Mouse (Mus musculus) forebrain, embryonic 11.5 days (tissue): ENCODE results near the gene Tmprss6. TPM values are rescaled to one million over a fixed set of nuclear protein-coding genes. Genes with fewer than 3 reads are reported as not detected.

Experiments used
- ATAC-seq: fragments of 200-750 bp; cut with Nextera tagmentation; replicated peaks from 2 replicates; pipeline ENCODE4 v1.8.0; 2017; ENCODE audit warnings: moderate TSS enrichment; ENCODE audit not compliant: low FRiP score
- DNase-seq: peaks from one replicate; pipeline ENCODE4 v3.0.0-alpha.2; 2017; ENCODE audit warnings: low spot score
- H3K27ac ChIP-seq: fragments of 300-500 bp; sonication (generic); 2 replicates; pipeline ENCODE4 v1.5.1; 2014; ENCODE audit warnings: low read depth, low read length
- H3K27me3 ChIP-seq: fragments of 300-500 bp; sonication (generic); 2 replicates; pipeline ENCODE4 v1.6.1; 2014; ENCODE audit warnings: mild to moderate bottlenecking, low read length, mixed read lengths; ENCODE audit not compliant: control insufficient read depth, insufficient read depth
- H3K36me3 ChIP-seq: fragments of 300-500 bp; sonication (generic); 2 replicates; pipeline ENCODE4 v1.6.1; 2014; ENCODE audit warnings: mild to moderate bottlenecking, low read length, moderate library complexity, mixed read lengths; ENCODE audit not compliant: control insufficient read depth, insufficient read depth
- H3K4me1 ChIP-seq: fragments of 300-500 bp; sonication (generic); replicated peaks from 2 replicates; pipeline ENCODE4 v1.6.1; 2014; ENCODE audit warnings: low read length, mixed read lengths; ENCODE audit not compliant: control insufficient read depth, insufficient read depth
- H3K4me2 ChIP-seq: fragments of 300-500 bp; sonication (generic); 2 replicates; pipeline ENCODE4 v1.6.1; 2014; ENCODE audit warnings: low read depth, mild to moderate bottlenecking, low read length, moderate library complexity, mixed read lengths; ENCODE audit not compliant: severe bottlenecking
- H3K4me3 ChIP-seq: fragments of 300-500 bp; sonication (generic); 2 replicates; pipeline ENCODE4 v1.5.1; 2014; ENCODE audit warnings: low read depth, low read length
- H3K9ac ChIP-seq: fragments of 300-500 bp; sonication (generic); 2 replicates; pipeline ENCODE4 v1.6.1; 2014; ENCODE audit warnings: low read length
- H3K9me3 ChIP-seq: fragments of 300-500 bp; sonication (generic); 2 replicates; pipeline ENCODE4 v1.6.1; 2016; ENCODE audit warnings: low read length, mixed read lengths; ENCODE audit not compliant: control insufficient read depth
- WGBS: fragments of 180-500 bp; shearing (Covaris S2); extraction: QIAGEN DNeasy Blood & Tissue Kit; methylation state at CpG from one replicate; pipeline ENCODE4 v1.1.7; 2014; 5-methylcytosine and 5-hydroxymethylcytosine counted together
- polyA plus RNA-seq: library from polyadenylated mRNA; unstranded; fragments of >200 nt; fragmentation: Nextera tagmentation; extraction: Ambion mirVana; gene quantifications from 2 replicates; pipeline ENCODE4 v1.2.1, GENCODE M21; 2014

Tmprss6 gene
- polyA plus RNA-seq, 1 experiment from 2014 or later: 0.79 TPM

- Histone ChIP-seq H3K9ac (peak overlapping the region; percentile 65), H3K27me3 (no peaks in the 10 kb centered on the region), H3K27ac (no peak overlapping the region), H3K9me3 (no peaks in the 10 kb centered on the region), H3K4me2 (peak overlapping the region; percentile 76), H3K4me3 (peak overlapping the region; percentile 67), H3K36me3 (peaks cover 3% of the 10 kb centered on the region; the same call in 1 of the 2 replicates), H3K4me1 (peaks cover 2% of the 10 kb centered on the region; the same call in 1 of the 2 replicates)
- ATAC-seq (no peak), DNase-seq (no peak)
- 3% methylated on average over 3 of the region's 3 CpGs for WGBS
Observed at GRCm38 (mm10) chr15:78429139-78429459, 39.3 kb downstream of the Tmprss6 start.

DNA sequence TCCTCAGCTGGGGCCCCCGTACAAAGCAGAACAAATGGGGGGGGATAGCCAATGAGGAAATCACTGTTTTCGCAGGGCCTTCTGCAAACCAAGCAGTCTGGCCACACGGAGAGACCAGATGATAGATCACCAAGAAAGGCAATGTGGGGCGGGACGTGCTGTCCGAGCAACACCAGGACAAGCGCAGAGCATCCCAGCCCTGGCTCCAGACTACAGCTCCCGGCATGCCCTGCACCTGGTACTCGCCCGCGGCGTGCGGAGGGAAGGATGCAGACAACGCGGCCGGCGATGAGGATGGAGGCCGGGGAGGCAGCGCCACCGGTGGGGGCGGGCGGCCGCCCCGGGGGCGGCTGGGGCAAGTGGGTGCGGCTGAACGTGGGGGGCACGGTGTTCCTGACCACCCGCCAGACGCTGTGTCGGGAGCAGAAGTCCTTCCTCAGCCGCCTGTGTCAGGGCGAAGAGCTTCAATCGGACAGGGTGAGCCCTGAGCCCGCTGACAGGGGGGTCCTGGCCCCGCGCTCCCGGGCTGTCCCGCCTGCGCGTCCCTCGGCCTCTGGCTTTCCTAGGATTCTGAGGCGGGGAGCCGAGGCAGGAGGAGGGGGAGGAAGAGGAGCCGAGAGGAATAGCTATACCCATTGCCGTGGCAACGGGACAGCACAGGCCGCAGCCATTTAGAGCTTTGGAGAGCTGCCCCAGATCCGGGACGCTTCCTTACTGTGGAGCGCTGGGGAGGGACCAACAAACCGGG lies 39.9 kb downstream of the Tmprss6 start, which contains the start of gene Kctd17:
TSS of gene Kctd17 (plus strand) at position 174 of the 748 bp plus-strand sequence.
- Histone ChIP-seq H3K9ac (peak within 1 kb of the TSS; percentile 65), H3K4me1 (peaks cover 2% of the 10 kb centered on the region; the same call in 1 of the 2 replicates), H3K4me2 (peak within 1 kb of the TSS; percentile 76), H3K27me3 (no peaks in the 10 kb centered on the region), H3K27ac (no peak within 1 kb of the TSS), H3K36me3 (peaks cover 3% of the 10 kb centered on the region; the same call in 1 of the 2 replicates), H3K4me3 (peak within 1 kb of the TSS; percentile 67), H3K9me3 (no peaks in the 10 kb centered on the region)
- DNase-seq (peak; percentile 90), ATAC-seq (peak; percentile 88)
- 2% methylated on average over 51 of the region's 52 CpGs for WGBS

DNA sequence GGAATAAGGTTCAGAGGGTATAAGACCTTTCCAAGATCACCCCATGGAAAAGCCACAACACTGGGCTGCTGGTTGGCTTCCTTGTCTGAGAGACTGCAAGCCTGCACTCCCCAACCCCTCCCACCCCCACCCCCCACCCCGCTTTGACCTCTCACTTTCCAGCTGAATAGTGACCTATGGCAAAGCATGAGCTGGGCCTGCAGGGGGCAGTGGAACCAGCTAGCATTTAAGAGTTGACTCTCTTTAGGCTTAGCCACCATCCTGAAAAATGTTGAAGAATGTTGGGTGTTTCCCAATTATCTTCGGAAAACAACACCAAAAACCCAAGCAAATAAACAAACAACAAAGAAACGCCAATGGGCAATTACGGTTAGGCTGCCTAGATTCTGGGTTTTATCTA lies 43.2 kb downstream of the Tmprss6 start:
- H3K9ac ChIP-seq: no peak overlapping the region
- no peaks in the 10 kb centered on the region for H3K36me3 ChIP-seq
- no peak overlapping the region for H3K4me3 ChIP-seq
- H3K27me3 ChIP-seq: no peaks in the 10 kb centered on the region
- no peak overlapping the region for H3K4me2 ChIP-seq
- no peaks in the 10 kb centered on the region for H3K9me3 ChIP-seq
- DNase-seq (no peak), ATAC-seq (no peak)
- peaks cover 4% of the 10 kb centered on the region; the same call in 1 of the 2 replicates for H3K4me1 ChIP-seq
- no peak overlapping the region for H3K27ac ChIP-seq
- WGBS: 64% methylated on average over 4 of the region's 4 CpGs

DNA sequence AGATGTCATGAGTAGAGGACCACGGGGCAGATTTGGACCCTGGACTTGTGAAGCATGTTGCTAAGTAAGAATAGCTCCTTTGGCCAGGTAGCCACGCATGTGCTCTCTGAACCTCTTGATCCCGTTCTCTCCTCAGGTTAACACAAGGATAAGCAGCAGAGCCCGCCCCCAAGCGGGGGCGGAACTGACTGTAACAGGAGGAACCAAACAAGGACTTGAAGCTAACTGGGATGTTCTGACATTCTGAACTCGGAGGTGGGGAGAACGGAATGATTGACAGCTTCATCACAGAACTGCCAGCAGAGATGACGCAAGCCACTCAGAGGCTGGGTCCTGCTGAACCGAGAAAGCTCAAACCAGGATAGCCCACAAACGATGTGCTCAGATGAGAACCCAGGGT lies 43.9 kb downstream of the Tmprss6 start:
- DNase-seq (no peak), ATAC-seq (no peak)
- H3K9me3 ChIP-seq: no peaks in the 10 kb centered on the region
- no peak overlapping the region for H3K4me2 ChIP-seq
- 31% methylated on average over 11 of the region's 11 CpGs for WGBS
- H3K36me3 ChIP-seq: no peaks in the 10 kb centered on the region
- no peak overlapping the region for H3K27ac ChIP-seq
- H3K9ac ChIP-seq: no peak overlapping the region
- no peaks in the 10 kb centered on the region for H3K27me3 ChIP-seq
- H3K4me3 ChIP-seq: no peak overlapping the region
- peaks cover 4% of the 10 kb centered on the region; the same call in 1 of the 2 replicates for H3K4me1 ChIP-seq

- Histone ChIP-seq H3K4me3 (no peak overlapping the region), H3K36me3 (no peaks in the 10 kb centered on the region), H3K4me1 (peaks cover 2% of the 10 kb centered on the region; the same call in 1 of the 2 replicates), H3K27ac (no peak overlapping the region), H3K27me3 (no peaks in the 10 kb centered on the region), H3K9me3 (no peaks in the 10 kb centered on the region), H3K9ac (no peak overlapping the region), H3K4me2 (no peak overlapping the region)
- DNase-seq (peak; percentile 93), ATAC-seq (peak; percentile 56; the same call in 1 of the 2 replicates)
- 15% methylated on average over 16 of the region's 16 CpGs for WGBS
Observed at GRCm38 (mm10) chr15:78422046-78422956, 46.1 kb downstream of the Tmprss6 start.

DNA sequence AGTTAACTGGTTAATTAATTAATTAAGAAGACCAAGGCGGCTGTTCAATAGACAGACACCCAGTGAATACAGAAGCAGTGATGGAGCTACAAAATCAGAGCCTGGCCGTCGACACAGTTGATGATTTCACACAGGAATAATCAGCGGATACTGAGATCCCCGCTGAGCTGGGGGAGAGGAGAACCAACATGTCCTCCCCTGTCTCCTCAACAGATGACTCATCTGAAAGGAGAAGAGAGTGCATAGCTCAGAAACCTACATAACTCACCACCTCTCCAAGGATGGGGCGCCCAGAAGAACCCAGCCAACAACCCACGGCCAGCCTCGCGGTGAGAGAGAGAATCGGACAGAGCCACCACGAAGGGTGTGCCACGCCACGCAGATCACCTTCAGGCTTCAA lies 48.0 kb downstream of the Tmprss6 start:
- Histone ChIP-seq H3K27ac (no peak overlapping the region), H3K9me3 (no peaks in the 10 kb centered on the region), H3K9ac (no peak overlapping the region), H3K4me1 (peaks cover 2% of the 10 kb centered on the region; the same call in 1 of the 2 replicates), H3K4me2 (no peak overlapping the region), H3K36me3 (no peaks in the 10 kb centered on the region), H3K4me3 (no peak overlapping the region), H3K27me3 (no peaks in the 10 kb centered on the region)
- no peak for DNase-seq
- 84% methylated on average over 13 of the region's 13 CpGs for WGBS
- no peak for ATAC-seq

GRCm38 (mm10) chr15:78416937-78417336 lies 51.5 kb downstream of the Tmprss6 start:
- H3K27ac ChIP-seq: no peak overlapping the region
- H3K4me1 ChIP-seq: no peaks in the 10 kb centered on the region
- H3K27me3 ChIP-seq: no peaks in the 10 kb centered on the region
- no peak overlapping the region for H3K4me2 ChIP-seq
- DNase-seq (no peak), ATAC-seq (no peak)
- 22% methylated on average over 4 of the region's 4 CpGs for WGBS
- no peaks in the 10 kb centered on the region for H3K36me3 ChIP-seq
- no peaks in the 10 kb centered on the region for H3K9me3 ChIP-seq
- H3K9ac ChIP-seq: 0 out of 2 replicates have a peak overlapping the region, but pooled peaks have one; percentile 8
- H3K4me3 ChIP-seq: no peak overlapping the region

DNA sequence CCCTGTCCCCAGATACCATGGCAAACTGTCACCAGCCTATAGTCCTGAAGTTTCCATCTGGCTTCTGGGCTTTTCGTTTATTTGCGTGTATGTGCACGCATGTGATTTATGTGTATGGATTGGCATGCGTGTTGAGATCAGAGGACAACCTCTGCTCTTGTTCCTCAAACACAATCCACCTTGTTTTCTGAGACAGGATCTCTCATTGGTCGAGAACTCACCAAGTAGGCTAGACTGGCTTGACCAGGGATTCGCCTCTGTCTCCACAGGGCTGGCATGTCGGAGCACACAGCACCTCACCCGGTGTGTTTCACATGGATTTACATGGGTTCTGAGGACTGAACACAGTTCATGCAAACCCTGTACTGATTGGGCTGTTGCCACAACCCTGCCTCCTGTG lies 54.3 kb downstream of the Tmprss6 start:
- Histone ChIP-seq H3K4me3 (no peak overlapping the region), H3K9me3 (no peaks in the 10 kb centered on the region), H3K4me1 (peaks cover 5% of the 10 kb centered on the region; the same call in 1 of the 2 replicates), H3K27ac (no peak overlapping the region), H3K9ac (no peak overlapping the region), H3K36me3 (no peaks in the 10 kb centered on the region), H3K4me2 (no peak overlapping the region), H3K27me3 (peaks cover 14% of the 10 kb centered on the region)
- no peak for ATAC-seq
- no peak for DNase-seq
- 91% methylated on average over 8 of the region's 8 CpGs for WGBS
